Comparison of ENCODE assay signal across 9 mouse cellular contexts in the genomic region with DNA sequence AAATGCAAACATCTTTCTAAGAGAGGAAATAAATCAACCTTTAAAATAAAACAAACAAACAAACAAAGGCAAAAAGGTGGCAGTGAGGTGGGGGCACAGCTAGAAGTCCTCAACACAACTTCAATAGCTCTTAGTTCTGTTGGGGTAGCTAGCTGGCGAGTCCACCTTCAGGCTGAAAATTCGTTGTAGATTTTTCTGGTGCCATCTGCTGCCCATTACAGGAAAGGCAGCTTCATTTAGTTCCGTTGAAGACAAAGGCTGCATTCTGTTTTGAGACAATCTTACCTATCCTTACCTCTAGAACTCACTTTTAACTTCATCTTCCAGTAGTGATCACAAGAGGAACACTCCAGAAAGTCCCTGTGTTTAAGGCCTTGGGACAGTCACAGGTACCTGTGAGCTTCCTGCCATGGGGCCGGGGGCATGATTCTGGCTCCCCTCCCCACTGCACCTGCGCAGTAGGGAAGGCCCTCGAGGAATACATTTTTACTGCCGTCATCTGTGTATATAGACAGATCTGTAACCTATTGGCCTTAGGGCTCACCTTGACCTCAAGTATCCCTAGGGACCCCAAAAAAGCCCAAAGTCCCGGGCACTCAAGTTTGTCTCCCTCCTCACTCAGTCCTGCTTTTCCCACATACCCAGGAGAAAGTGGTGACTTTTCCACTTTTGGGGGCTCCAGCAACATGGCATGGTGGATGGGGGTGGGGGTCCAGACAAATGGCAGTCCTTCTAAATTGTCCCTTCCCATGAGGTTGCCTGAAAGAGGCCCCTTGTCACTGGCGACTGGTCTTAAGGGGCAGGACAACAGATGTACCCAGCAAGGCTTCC. TPM values are rescaled to one million over a fixed set of nuclear protein-coding genes. Genes with fewer than 3 reads are reported as not detected.
A peak's percentile ranks its signal among the peaks of the same experiment; 100 is the strongest.
DNase-seq lines count a peak whose midpoint lies in the region; ATAC-seq and TF ChIP-seq lines count a peak whose summit lies in the region.
"Had no signal": no experiment of that assay in that cellular context is flagged by ENCODE, and none has a peak within 500 bp of the region (broad histone marks: within the 10 kb centered on the region; RNA-seq: fewer than 3 reads in every experiment).

No protein-coding gene starts in this region.

- peaks cover 37% of the 10 kb centered on the region for H3K4me1 ChIP-seq in forebrain, embryonic 10.5 days
- no peaks in the 10 kb centered on the region for H3K4me1 ChIP-seq in forebrain, embryonic 11.5 days (replicated peaks; ENCODE audit: control insufficient read depth, insufficient read depth, low read length)
- peaks cover 5 to 16% of the 10 kb centered on the region in 2 experiments; a peak in 2 of 4 replicates for H3K4me1 ChIP-seq in ES-E14 (ENCODE audit: control insufficient read depth in 2 of 2, insufficient read depth in 2 of 2, low read length in 2 of 2, poor library complexity in 1 of 2)
- H3K4me1 ChIP-seq in heart, embryonic 15.5 days (replicated peaks) = peaks cover 34% of the 10 kb centered on the region
- H3K4me1 ChIP-seq in midbrain, embryonic 10.5 days = peaks cover 25% of the 10 kb centered on the region

- DNase-seq in forebrain, embryonic 10.5 days (ENCODE audit: extremely low spot score, low spot score) = no peak
- DNase-seq in forebrain, embryonic 11.5 days (ENCODE audit: low spot score) = no peak
- DNase-seq in ES-E14 (ENCODE audit: low read depth, low spot score) = peak; percentile 33
- peak; percentile 60 to 73 for DNase-seq in cerebellum, postnatal 36 days
- peak; percentile 63 to 67 for DNase-seq in layer of hippocampus, adult 2 months (ENCODE audit: low spot score in 2 of 2)
- peak; percentile 29 for DNase-seq in midbrain, embryonic 10.5 days (ENCODE audit: low spot score)
- peak; percentile 26 to 68 for DNase-seq in spleen, postnatal 10 days (ENCODE audit: low spot score in 2 of 2)

- no peaks in the 10 kb centered on the region for H3K9me3 ChIP-seq in forebrain, embryonic 10.5 days
- no peaks in the 10 kb centered on the region for H3K9me3 ChIP-seq in forebrain, embryonic 11.5 days (ENCODE audit: control insufficient read depth, low read length)
- no peaks in the 10 kb centered on the region for H3K9me3 ChIP-seq in ES-E14 (ENCODE audit: control insufficient read depth, insufficient read depth, low read depth, low read length)
- H3K9me3 ChIP-seq in heart, embryonic 15.5 days (replicated peaks) = no peaks in the 10 kb centered on the region
- no peaks in the 10 kb centered on the region for H3K9me3 ChIP-seq in midbrain, embryonic 10.5 days (replicated peaks)

- in situ Hi-C loops in ES-E14 (cut with MboI; ENCODE audit: low sequenced_read_pairs in 2 of 2, unreplicated experiment in 2 of 2) = loop anchor here (25.0 kb wide), 2 partner anchors 138 to 388 kb away; a partner anchor contains a TSS

- TF ChIP-seq CTCF in layer of hippocampus, adult 2 months (conservative IDR thresholded peaks at IDR 0.05) = peak; percentile 89

- H3K27me3 ChIP-seq in forebrain, embryonic 10.5 days (ENCODE audit: poor library complexity, severe bottlenecking) = peaks cover 57% of the 10 kb centered on the region
- H3K27me3 ChIP-seq in forebrain, embryonic 11.5 days (ENCODE audit: control insufficient read depth, insufficient read depth, low read length) = peaks cover 16% of the 10 kb centered on the region
- peaks cover 17% of the 10 kb centered on the region; the same call in 1 of the 2 replicates for H3K27me3 ChIP-seq in heart, embryonic 15.5 days
- peaks cover 48% of the 10 kb centered on the region for H3K27me3 ChIP-seq in midbrain, embryonic 10.5 days (ENCODE audit: low read depth, poor library complexity, severe bottlenecking)

- 49% methylated on average over 9 of the region's 9 CpGs for WGBS in forebrain, embryonic 10.5 days
- WGBS in forebrain, embryonic 11.5 days = 49% methylated on average over 9 of the region's 9 CpGs
- WGBS in heart, embryonic 15.5 days = 45% methylated on average over 9 of the region's 9 CpGs
- 50% methylated on average over 9 of the region's 9 CpGs for WGBS in midbrain, embryonic 10.5 days

- no peak overlapping the region for H3K4me2 ChIP-seq in forebrain, embryonic 11.5 days (ENCODE audit: low read depth, low read length, severe bottlenecking)
- H3K4me2 ChIP-seq in heart, embryonic 15.5 days = peak overlapping the region; percentile 4; the same call in 1 of the 2 replicates

- no peak overlapping the region for H3K9ac ChIP-seq in forebrain, embryonic 11.5 days (ENCODE audit: low read length)
- no peak overlapping the region for H3K9ac ChIP-seq in ES-E14 (ENCODE audit: insufficient read depth, low read depth, low read length, poor library complexity, severe bottlenecking)
- H3K9ac ChIP-seq in heart, embryonic 15.5 days = no peak overlapping the region

- no peaks in the 10 kb centered on the region for H3K36me3 ChIP-seq in forebrain, embryonic 10.5 days (replicated peaks)
- no peaks in the 10 kb centered on the region for H3K36me3 ChIP-seq in forebrain, embryonic 11.5 days (ENCODE audit: control insufficient read depth, insufficient read depth, low read length)
- no peaks in the 10 kb centered on the region for H3K36me3 ChIP-seq in ES-E14 (ENCODE audit: control insufficient read depth, insufficient read depth, low read length, poor library complexity, severe bottlenecking)
- H3K36me3 ChIP-seq in heart, embryonic 15.5 days = no peaks in the 10 kb centered on the region
- H3K36me3 ChIP-seq in midbrain, embryonic 10.5 days = no peaks in the 10 kb centered on the region

- 0 out of 2 replicates have a peak overlapping the region, but pooled peaks have one; percentile 15 for H3K27ac ChIP-seq in forebrain, embryonic 10.5 days
- no peak overlapping the region for H3K27ac ChIP-seq in forebrain, embryonic 11.5 days (ENCODE audit: low read depth, low read length)
- H3K27ac ChIP-seq in ES-E14 (ENCODE audit: insufficient read depth, low read depth, low read length, poor library complexity, severe bottlenecking) = no peak overlapping the region
- 0 out of 2 replicates have a peak overlapping the region, but pooled peaks have one; percentile 26 for H3K27ac ChIP-seq in heart, embryonic 15.5 days
- H3K27ac ChIP-seq in layer of hippocampus, adult 2 months = no peak overlapping the region
- H3K27ac ChIP-seq in midbrain, embryonic 10.5 days (replicated peaks) = no peak overlapping the region; the same call in 1 of the 2 replicates

- no peak overlapping the region for H3K4me3 ChIP-seq in forebrain, embryonic 10.5 days
- H3K4me3 ChIP-seq in forebrain, embryonic 11.5 days (ENCODE audit: low read depth, low read length) = no peak overlapping the region
- H3K4me3 ChIP-seq in ES-E14 (ENCODE audit: insufficient read depth in 1 of 2, low read depth in 1 of 2, low read length in 2 of 2, poor library complexity in 1 of 2, severe bottlenecking in 1 of 2) = no peak overlapping the region
- H3K4me3 ChIP-seq in heart, embryonic 15.5 days = no peak overlapping the region
- no peak overlapping the region for H3K4me3 ChIP-seq in layer of hippocampus, adult 2 months
- H3K4me3 ChIP-seq in midbrain, embryonic 10.5 days = no peak overlapping the region

- no peak for ATAC-seq in forebrain, embryonic 11.5 days (replicated peaks; ENCODE audit: low FRiP score)
- ATAC-seq in heart, embryonic 15.5 days (replicated peaks; ENCODE audit: insufficient number of reproducible peaks, insufficient read depth, low FRiP score, low read depth) = no peak; the same call in 1 of the 2 replicates

TF ChIP-seq in ES-E14, 5 proteins besides CTCF, POLR2A, EP300 and RAD21:
- TF ChIP-seq ZNF384 (IDR thresholded peaks at IDR 0.05; ENCODE audit: low read depth, low read length) (no peak), HCFC1 (IDR thresholded peaks at IDR 0.05; ENCODE audit: borderline replicate concordance, insufficient read depth, low read length) (no peak), MAFK (IDR thresholded peaks at IDR 0.05; ENCODE audit: insufficient read depth, low read depth, low read length) (no peak), ZC3H11A (IDR thresholded peaks at IDR 0.05; ENCODE audit: borderline replicate concordance, low read depth, low read length) (peak; percentile 68), CHD2 (IDR thresholded peaks at IDR 0.05; ENCODE audit: low read depth, low read length) (no peak)

RNA-seq across cellular contexts. Expression of a gene that starts 0.7 kb away (rescaled TPM):
- polyA plus RNA-seq in forebrain, embryonic 10.5 days (2016; fragmentation: Nextera tagmentation; extraction: Ambion mirVana) = 3.9 and 4.2 TPM in 2 replicates
- 4.5 and 5.0 TPM in 2 replicates for polyA plus RNA-seq in forebrain, embryonic 11.5 days (2014; fragmentation: Nextera tagmentation; extraction: Ambion mirVana)
- total RNA-seq in ES-E14 (2012; rRNA removed) = 0.98 and 1.5 TPM in 2 replicates
- polyA plus RNA-seq in heart, embryonic 15.5 days (2015; fragmentation: Nextera tagmentation; extraction: Ambion mirVana) = 25.9 and 28.0 TPM in 2 replicates
- not detected for total RNA-seq in layer of hippocampus, adult 2 months (2021)
- polyA plus RNA-seq in midbrain, embryonic 10.5 days (2016; fragmentation: Nextera tagmentation; extraction: Ambion mirVana) = 3.6 and 5.1 TPM in 2 replicates

RNA-seq across cellular contexts. Expression of a gene that starts 40.2 kb away (rescaled TPM):
- not detected in 2 replicates for polyA plus RNA-seq in forebrain, embryonic 10.5 days (2016; fragmentation: Nextera tagmentation; extraction: Ambion mirVana)
- polyA plus RNA-seq in forebrain, embryonic 11.5 days (2014; fragmentation: Nextera tagmentation; extraction: Ambion mirVana) = not detected in 2 replicates
- not detected in 2 replicates for total RNA-seq in ES-E14 (2012; rRNA removed)
- 0.22 TPM in 1 of 2 replicates, not detected in the other for polyA plus RNA-seq in heart, embryonic 15.5 days (2015; fragmentation: Nextera tagmentation; extraction: Ambion mirVana)
- not detected for total RNA-seq in layer of hippocampus, adult 2 months (2021)
- polyA plus RNA-seq in midbrain, embryonic 10.5 days (2016; fragmentation: Nextera tagmentation; extraction: Ambion mirVana) = not detected in 2 replicates
- polyA plus RNA-seq: gonadal fat pad, adult 2 months had no signal

RNA-seq across cellular contexts. Expression of a gene that starts 40.3 kb away (rescaled TPM):
- polyA plus RNA-seq in forebrain, embryonic 10.5 days (2016; fragmentation: Nextera tagmentation; extraction: Ambion mirVana) = 19.6 and 23.2 TPM in 2 replicates
- polyA plus RNA-seq in forebrain, embryonic 11.5 days (2014; fragmentation: Nextera tagmentation; extraction: Ambion mirVana) = 25.4 and 31.2 TPM in 2 replicates
- 30.8 and 33.7 TPM in 2 replicates for total RNA-seq in ES-E14 (2012; rRNA removed)
- 95.1 and 106 TPM in 2 replicates for polyA plus RNA-seq in heart, embryonic 15.5 days (2015; fragmentation: Nextera tagmentation; extraction: Ambion mirVana)
- total RNA-seq in layer of hippocampus, adult 2 months (2021) = 100 to 1,000 TPM; 984 to 990 TPM
- polyA plus RNA-seq in midbrain, embryonic 10.5 days (2016; fragmentation: Nextera tagmentation; extraction: Ambion mirVana) = 18.8 and 32.1 TPM in 2 replicates

Comparison
In these comparisons a context has a peak if more than half of its experiments do, and no peak if none do; other contexts are left out.
1. H3K27ac ChIP-seq: peak in forebrain, embryonic 10.5 days (single experiment) and heart, embryonic 15.5 days (single experiment); none in forebrain, embryonic 11.5 days (single experiment), ES-E14 (single experiment), layer of hippocampus, adult 2 months (single experiment) and midbrain, embryonic 10.5 days (single experiment).
2. DNase-seq: peak in ES-E14 (single experiment), cerebellum, postnatal 36 days (2 of 2), layer of hippocampus, adult 2 months (2 of 2), midbrain, embryonic 10.5 days (single experiment) and spleen, postnatal 10 days (2 of 2); none in forebrain, embryonic 10.5 days (single experiment) and forebrain, embryonic 11.5 days (single experiment).